ENCODE assay signal across 8 mouse cellular contexts in genomic region chr17:71526302-71526708, GRCm38 (mm10). TPM values are rescaled to one million over a fixed set of nuclear protein-coding genes. Genes with fewer than 3 reads are reported as not detected.
DNase-seq lines count a peak whose midpoint lies in the region; ATAC-seq and TF ChIP-seq lines count a peak whose summit lies in the region.

No protein-coding gene starts in this region.

- H3K9ac ChIP-seq in heart, embryonic 11.5 days (ENCODE audit: low read depth, low read length), result peak overlapping the region; percentile 73
- H3K9ac ChIP-seq in forebrain, postnatal 0 days, result peak overlapping the region; percentile 77; the same call in 1 of the 2 replicates

- peak; percentile 56; the same call in 1 of the 2 replicates for ATAC-seq in heart, embryonic 11.5 days (replicated peaks; ENCODE audit: insufficient number of reproducible peaks, low FRiP score, low TSS enrichment)
- peak; percentile 24 for ATAC-seq in G1E (ENCODE audit: extremely low read depth, insufficient number of reproducible peaks, low FRiP score, poor library complexity, severe bottlenecking)
- peak; percentile 23 for ATAC-seq in forebrain, postnatal 0 days

- H3K4me1 ChIP-seq in heart, embryonic 11.5 days (ENCODE audit: control insufficient read depth, insufficient read depth, low read length), result peaks cover 6% of the 10 kb centered on the region; the same call in 1 of the 2 replicates
- H3K4me1 ChIP-seq in G1E (ENCODE audit: insufficient read depth, low read depth, low read length), result peaks cover 19% of the 10 kb centered on the region
- no peaks in the 10 kb centered on the region for H3K4me1 ChIP-seq in forebrain, postnatal 0 days (ENCODE audit: insufficient read depth)
- peaks cover 19% of the 10 kb centered on the region for H3K4me1 ChIP-seq in megakaryocyte, embryonic 14.5 days

- no peaks in the 10 kb centered on the region for H3K9me3 ChIP-seq in heart, embryonic 11.5 days (replicated peaks; ENCODE audit: control insufficient read depth, low read length)
- H3K9me3 ChIP-seq in G1E (replicated peaks), result no peaks in the 10 kb centered on the region
- H3K9me3 ChIP-seq in forebrain, postnatal 0 days (ENCODE audit: low read length), result no peaks in the 10 kb centered on the region
- H3K9me3 ChIP-seq in megakaryocyte, embryonic 14.5 days, result no peaks in the 10 kb centered on the region

- H3K27me3 ChIP-seq in heart, embryonic 11.5 days (ENCODE audit: control insufficient read depth, insufficient read depth, low read length), result no peaks in the 10 kb centered on the region
- peaks cover 5% of the 10 kb centered on the region; the same call in 1 of the 2 replicates for H3K27me3 ChIP-seq in G1E (ENCODE audit: insufficient read depth, low read length)
- no peaks in the 10 kb centered on the region for H3K27me3 ChIP-seq in forebrain, postnatal 0 days (ENCODE audit: insufficient read depth, low read length)
- H3K27me3 ChIP-seq in megakaryocyte, embryonic 14.5 days (replicated peaks), result no peaks in the 10 kb centered on the region

- H3K4me2 ChIP-seq in heart, embryonic 11.5 days, result peak overlapping the region; percentile 78
- peak overlapping the region; percentile 60 for H3K4me2 ChIP-seq in forebrain, postnatal 0 days (ENCODE audit: low read depth)

- WGBS in heart, embryonic 11.5 days (ENCODE audit: insufficient replicate concordance), result under 1% methylated on average over 13 of the region's 13 CpGs
- WGBS in forebrain, postnatal 0 days, result 1% methylated on average over 13 of the region's 13 CpGs

- H3K4me3 ChIP-seq in heart, embryonic 11.5 days (ENCODE audit: low read depth, low read length), result peak overlapping the region; percentile 78
- H3K4me3 ChIP-seq in G1E (ENCODE audit: low read depth, low read length), result peak overlapping the region; percentile 91
- peak overlapping the region; percentile 57 for H3K4me3 ChIP-seq in forebrain, postnatal 0 days (ENCODE audit: low read depth, low read length)
- H3K4me3 ChIP-seq in megakaryocyte, embryonic 14.5 days (replicated peaks), result peak overlapping the region; percentile 97

- H3K36me3 ChIP-seq in heart, embryonic 11.5 days (ENCODE audit: control insufficient read depth, insufficient read depth, low read length), result no peaks in the 10 kb centered on the region
- H3K36me3 ChIP-seq in G1E (replicated peaks), result peaks cover 20% of the 10 kb centered on the region
- H3K36me3 ChIP-seq in forebrain, postnatal 0 days (ENCODE audit: insufficient read depth), result no peaks in the 10 kb centered on the region
- H3K36me3 ChIP-seq in megakaryocyte, embryonic 14.5 days (replicated peaks; ENCODE audit: low read length), result peaks cover 12% of the 10 kb centered on the region

- TF ChIP-seq CTCF in G1E (IDR thresholded peaks at IDR 0.05; ENCODE audit: low read depth, low read length), result no peak
- no peak for TF ChIP-seq CTCF in forebrain, postnatal 0 days (IDR thresholded peaks at IDR 0.05; ENCODE audit: low read depth)

- peak overlapping the region; percentile 97 for H3K27ac ChIP-seq in heart, embryonic 11.5 days (ENCODE audit: low read depth, low read length)
- no peak overlapping the region for H3K27ac ChIP-seq in forebrain, postnatal 0 days (ENCODE audit: low read depth, low read length)

- no peak for DNase-seq in heart, adult 11 months
- peak; percentile 14 for DNase-seq in G1E (ENCODE audit: low spot score)
- no peak for DNase-seq in forebrain, postnatal 0 days
- DNase-seq in right cerebral cortex, postnatal 36 days (ENCODE audit: low spot score in 2 of 2), result no peak
- no peak for DNase-seq in kidney, adult 11 months
- DNase-seq in layer of hippocampus, adult 9-11 months, result no peak

RNA-seq across cellular contexts. Expression of gene Ndc80, which starts 0.4 kb away (rescaled TPM):
- 41.2 and 42.8 TPM in 2 replicates for polyA plus RNA-seq in heart, embryonic 11.5 days (2014; fragmentation: Nextera tagmentation; extraction: Ambion mirVana)
- total RNA-seq in G1E (2014; fragmentation: Nextera tagmentation) (118 and 120 TPM in 2 replicates), G1E (2017) (95.7 and 110 TPM in 2 replicates)
- 3.4 and 8.3 TPM in 2 replicates for polyA plus RNA-seq in G1E (2012)
- 3.2 and 4.0 TPM in 2 replicates for total RNA-seq in forebrain, postnatal 0 days (2014; rRNA removed)
- 4.8 and 5.7 TPM in 2 replicates for polyA plus RNA-seq in forebrain, postnatal 0 days (2015; fragmentation: Nextera tagmentation; extraction: Ambion mirVana)
- polyA plus RNA-seq in megakaryocyte, embryonic 14.5 days (2012; ENCODE audit: insufficient read depth, low replicate concordance), result 1.2 and 2.9 TPM in 2 replicates

RNA-seq across cellular contexts. Expression of gene Spdya, which starts 25.6 kb away (rescaled TPM):
- polyA plus RNA-seq in heart, embryonic 11.5 days (2014; fragmentation: Nextera tagmentation; extraction: Ambion mirVana), result 0.29 and 0.49 TPM in 2 replicates
- total RNA-seq in G1E (2014; fragmentation: Nextera tagmentation), result not detected in 2 replicates
- 0.12 TPM in 1 of 2 replicates, not detected in the other for total RNA-seq in G1E (2017)
- not detected in 2 replicates for polyA plus RNA-seq in G1E (2012)
- total RNA-seq in forebrain, postnatal 0 days (2014; rRNA removed), result 0.77 and 1.1 TPM in 2 replicates
- 2.1 and 2.2 TPM in 2 replicates for polyA plus RNA-seq in forebrain, postnatal 0 days (2015; fragmentation: Nextera tagmentation; extraction: Ambion mirVana)
- not detected in 2 replicates for polyA plus RNA-seq in megakaryocyte, embryonic 14.5 days (2012; ENCODE audit: insufficient read depth, low replicate concordance)

RNA-seq across cellular contexts. Expression of gene Smchd1, which starts 51.2 kb away (rescaled TPM):
- polyA plus RNA-seq in heart, embryonic 11.5 days (2014; fragmentation: Nextera tagmentation; extraction: Ambion mirVana), result 52.3 and 65.9 TPM in 2 replicates
- 319 and 338 TPM in 2 replicates for total RNA-seq in G1E (2014; fragmentation: Nextera tagmentation)
- total RNA-seq in G1E (2017), result 230 and 243 TPM in 2 replicates
- 9.9 and 10.0 TPM in 2 replicates for polyA plus RNA-seq in G1E (2012)
- total RNA-seq in forebrain, postnatal 0 days (2014; rRNA removed), result 52.2 and 58.7 TPM in 2 replicates
- polyA plus RNA-seq in forebrain, postnatal 0 days (2015; fragmentation: Nextera tagmentation; extraction: Ambion mirVana), result 24.8 and 35.4 TPM in 2 replicates
- polyA plus RNA-seq in megakaryocyte, embryonic 14.5 days (2012; ENCODE audit: insufficient read depth, low replicate concordance), result 1.8 and 4.1 TPM in 2 replicates
